Mouse (Mus musculus) adrenal gland, adult 10 weeks (tissue): ENCODE data around the gene Slc6a9. TPM values are rescaled to one million over a fixed set of nuclear protein-coding genes. Genes with fewer than 3 reads are reported as not detected.

Experiments used
- polyA plus RNA-seq: library from polyadenylated mRNA; stranded (reverse); fragments of 350-450 nt; fragmentation: Illumina TruSeq; extraction: RNeasy Lipid Tissue Mini Kit (QIAGEN cat#74804); gene quantifications from one replicate; pipeline ENCODE4 v1.2.3, GENCODE M21; 2014; ENCODE audit warnings: low read depth, low replicate concordance

Gene Slc6a9
- 3.3 TPM for polyA plus RNA-seq

GRCm38 (mm10) chr4:117834457-117834844 lies at the start of gene Slc6a9:
TSS of gene Slc6a9 (plus strand) at chr4:117834506.

GRCm38 (mm10) chr4:117872471-117872886 lies 38.2 kb downstream of the Slc6a9 start, which contains the start of gene Ccdc24:
TSS of gene Ccdc24 (minus strand) at chr4:117872557.

GRCm38 (mm10) chr4:117882701-117883691 lies 48.7 kb downstream of the Slc6a9 start, which contains the start of gene B4galt2:
TSS of gene B4galt2 (minus strand) at chr4:117883487.

DNA sequence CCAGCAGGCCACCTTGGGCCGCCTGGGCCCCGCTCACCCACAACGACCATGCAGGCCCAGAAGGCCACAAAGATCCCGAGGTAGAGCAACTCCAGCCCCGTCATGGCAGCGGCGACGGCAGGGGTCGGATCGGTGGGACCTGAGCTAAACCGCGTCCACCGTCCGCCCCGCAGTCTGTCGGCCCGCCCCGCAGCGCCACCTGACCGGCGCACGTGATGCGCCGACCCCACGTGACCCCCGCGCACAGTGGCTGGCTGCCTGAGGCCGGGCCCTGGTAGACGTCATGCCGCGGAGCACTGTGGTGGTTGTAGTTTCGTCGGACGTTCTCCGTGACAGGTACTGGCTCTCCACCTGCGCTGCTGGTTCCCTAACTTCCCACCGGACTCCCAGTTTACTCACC lies 52.8 kb downstream of the Slc6a9 start, which contains the start of gene Atp6v0b:
Atp6v0b (minus strand) TSS at position 201 of the 400 bp plus-strand sequence.

GRCm38 (mm10) chr4:117891738-117892161 lies 57.4 kb downstream of the Slc6a9 start, which contains the start of gene Dph2:
TSS of gene Dph2 (minus strand) at chr4:117892032.

DNA sequence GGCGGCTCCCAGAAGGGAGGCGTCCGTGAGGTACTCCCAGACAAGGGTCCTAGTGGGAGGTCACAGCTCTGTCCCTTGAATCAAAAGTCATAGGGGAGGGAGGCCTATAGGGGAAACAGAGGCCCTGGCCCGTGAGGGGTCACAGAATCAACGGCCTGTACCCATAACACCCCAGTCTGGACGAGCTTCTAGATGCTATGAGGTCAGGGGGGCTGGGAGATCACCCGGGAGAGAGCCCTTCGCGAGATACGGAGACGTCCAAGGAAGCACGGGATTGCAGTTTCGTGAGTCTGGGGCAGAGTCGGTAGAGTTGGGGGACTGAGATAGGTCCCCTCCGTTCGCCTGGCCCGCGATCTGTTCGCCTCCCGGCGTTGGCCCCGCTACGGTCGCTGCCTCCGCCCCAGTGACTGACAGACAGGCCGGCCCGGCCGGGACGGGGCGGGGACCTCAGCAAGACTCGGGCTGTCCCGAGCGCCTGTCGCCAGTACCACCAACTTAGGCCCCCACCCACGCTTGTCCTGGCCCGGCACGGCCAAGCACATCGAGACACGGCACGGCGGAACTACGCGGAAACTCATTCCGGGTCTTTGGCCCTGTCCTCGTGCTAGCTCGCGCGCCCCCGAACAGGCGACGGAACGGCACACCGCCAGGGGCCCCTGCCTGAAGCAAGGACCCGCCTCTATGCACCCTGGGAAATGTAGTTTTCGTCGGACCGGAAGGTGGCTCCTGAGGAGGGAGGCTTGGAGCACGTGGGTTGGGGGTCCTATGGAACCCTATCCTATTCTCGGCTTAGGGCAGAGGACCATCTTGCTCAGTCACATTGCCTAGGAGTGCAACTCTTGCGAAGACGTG lies 80.5 kb downstream of the Slc6a9 start, which contains the start of gene Ipo13:
Ipo13 (minus strand) TSS at position 409 of the 852 bp plus-strand sequence.

Other genes starting within 250 kb of the Slc6a9 start
- gene Dmap1, start 152.2 kb upstream of the Slc6a9 start, polyA plus RNA-seq: 0.76 TPM
- not detected for gene Gm12845, start 110.1 kb upstream of the Slc6a9 start, polyA plus RNA-seq
- gene Klf17, start 68.9 kb upstream of the Slc6a9 start, polyA plus RNA-seq: not detected
- gene Ccdc24, start 38.1 kb downstream of the Slc6a9 start, polyA plus RNA-seq: not detected
- not detected for gene B4galt2, start 49.0 kb downstream of the Slc6a9 start, polyA plus RNA-seq
- gene Atp6v0b, start 52.8 kb downstream of the Slc6a9 start, polyA plus RNA-seq: 78.1 TPM
- gene Dph2, start 57.5 kb downstream of the Slc6a9 start, polyA plus RNA-seq: 4.6 TPM
- 1.0 TPM for gene Ipo13, start 80.5 kb downstream of the Slc6a9 start, polyA plus RNA-seq
- not detected for gene Artn, start 95.3 kb downstream of the Slc6a9 start, polyA plus RNA-seq